Mouse (Mus musculus): ENCODE measurements around the gene Ccdc84.

- TF ChIP-seq POLR2A (IDR thresholded peaks at IDR 0.05; ENCODE audit: extremely low read depth, insufficient read depth, low read length): no peak
- no peak for TF ChIP-seq CTCF (IDR thresholded peaks at IDR 0.05; ENCODE audit: extremely low read depth, insufficient read depth, low read length)
Observed at GRCm38 (mm10) chr9:44398551-44398950, 19.8 kb downstream of the Ccdc84 start.
